Mouse (Mus musculus) ES-E14 (cell line): ENCODE measurements around the gene Gprin2. TPM values are rescaled to one million over a fixed set of nuclear protein-coding genes. Genes with fewer than 3 reads are reported as not detected.

Experiments used
- DNase-seq: peaks from one replicate; pipeline ENCODE4 v3.0.0-alpha.2; 2013; ENCODE audit warnings: low read depth, low spot score
- H3K27ac ChIP-seq: 2 replicates; pipeline ENCODE4 v1.5.1; 2012; ENCODE audit warnings: low read depth, mild to moderate bottlenecking, low read length, moderate library complexity, mixed read lengths; ENCODE audit not compliant: poor library complexity, insufficient read depth, severe bottlenecking
- H3K36me3 ChIP-seq: 2 replicates; pipeline ENCODE4 v1.6.1; 2012; ENCODE audit warnings: mild to moderate bottlenecking, low read length, moderate library complexity, mixed read lengths; ENCODE audit not compliant: control insufficient read depth, poor library complexity, insufficient read depth, severe bottlenecking
- H3K4me1 ChIP-seq, 2 experiments: fragments of 150-350 bp in 1 of 2; sonication (generic) in 1 of 2; 2 replicates each; pipeline ENCODE4 v1.6.1; 2012; ENCODE audit warnings: low read length in 2 of 2, mild to moderate bottlenecking in 1 of 2, mixed read lengths in 1 of 2; ENCODE audit not compliant: control insufficient read depth in 2 of 2, insufficient read depth in 2 of 2, poor library complexity in 1 of 2
- H3K4me3 ChIP-seq, 2 experiments: fragments of 150-350 bp in 1 of 2; sonication (generic) in 1 of 2; 2 replicates each; pipeline ENCODE4 v1.5.1; 2012; ENCODE audit warnings: low read length in 2 of 2, low read depth in 1 of 2, mild to moderate bottlenecking in 1 of 2, mixed read lengths in 1 of 2; ENCODE audit not compliant: insufficient read depth in 1 of 2, poor library complexity in 1 of 2, severe bottlenecking in 1 of 2
- H3K9ac ChIP-seq: 2 replicates; pipeline ENCODE4 v1.6.1; 2012; ENCODE audit warnings: low read depth, mild to moderate bottlenecking, low read length, mixed read lengths; ENCODE audit not compliant: poor library complexity, insufficient read depth, severe bottlenecking
- H3K9me3 ChIP-seq: fragments of 150-350 bp; sonication (generic); 2 replicates; pipeline ENCODE4 v1.6.1; 2012; ENCODE audit warnings: low read depth, mild to moderate bottlenecking, low read length; ENCODE audit not compliant: control insufficient read depth, insufficient read depth
- CHD2 ChIP-seq: IDR thresholded peaks from 2 replicates; pipeline ENCODE4 v1.6.1; 2014; ENCODE audit warnings: mild to moderate bottlenecking, low read depth, low read length, inconsistent platforms
- HCFC1 ChIP-seq: IDR thresholded peaks from 2 replicates; pipeline ENCODE4 v1.6.1; 2012; ENCODE audit warnings: low read length, inconsistent platforms, borderline replicate concordance; ENCODE audit not compliant: insufficient read depth
- MAFK ChIP-seq: IDR thresholded peaks from 2 replicates; pipeline ENCODE4 v1.6.1; 2014; ENCODE audit warnings: mild to moderate bottlenecking, low read depth, low read length, inconsistent platforms; ENCODE audit not compliant: insufficient read depth
- ZC3H11A ChIP-seq: IDR thresholded peaks from 2 replicates; pipeline ENCODE4 v1.6.1; 2012; ENCODE audit warnings: low read depth, mild to moderate bottlenecking, inconsistent platforms, low read length, borderline replicate concordance
- ZNF384 ChIP-seq: IDR thresholded peaks from 2 replicates; pipeline ENCODE4 v1.6.1; 2012; ENCODE audit warnings: low read depth, low read length, inconsistent platforms
- in situ Hi-C, 2 experiments: fragments of 600-800 bp; cut with MboI; formaldehyde crosslinking; loops; one replicate each; pipeline ENCODE4 v1.15.1; 2025; ENCODE audit warnings: low sequenced_read_pairs in 2 of 2, inconsistent platforms in 1 of 2; ENCODE audit not compliant: unreplicated experiment in 2 of 2
- total RNA-seq: library from RNA; depleted of rRNA; stranded (reverse); fragments of 300-350 nt; gene quantifications from 2 replicates; pipeline ENCODE4 v1.2.3, GENCODE M21; 2012

Gene Gprin2
- total RNA-seq, 1 experiment: 0.58 TPM

GRCm38 (mm10) chr14:34215451-34216127, 14.1 kb upstream of the Gprin2 start:
- TF ChIP-seq MAFK (no peak), HCFC1 (no peak), ZC3H11A (no peak), ZNF384 (no peak), CHD2 (no peak)
- no peak overlapping the region for H3K27ac ChIP-seq
- no peak overlapping the region for H3K4me3 ChIP-seq
- DNase-seq: no peak
- H3K36me3 ChIP-seq: no peaks in the 10 kb centered on the region
- no peak overlapping the region for H3K9ac ChIP-seq
- H3K9me3 ChIP-seq: no peaks in the 10 kb centered on the region
- H3K4me1 ChIP-seq: no peaks in the 10 kb centered on the region
- in situ Hi-C loops: no loop called here

GRCm38 (mm10) chr14:34209942-34210341, 8.5 kb upstream of the Gprin2 start:
- in situ Hi-C loops: no loop called here
- TF ChIP-seq ZC3H11A (no peak), MAFK (no peak), CHD2 (no peak), ZNF384 (no peak), HCFC1 (no peak)
- Histone ChIP-seq H3K9me3 (no peaks in the 10 kb centered on the region), H3K4me1 (no peaks in the 10 kb centered on the region), H3K36me3 (no peaks in the 10 kb centered on the region), H3K4me3 (no peak overlapping the region), H3K9ac (no peak overlapping the region), H3K27ac (no peak overlapping the region)
- no peak for DNase-seq

GRCm38 (mm10) chr14:34209080-34209479, 7.6 kb upstream of the Gprin2 start:
- Histone ChIP-seq H3K4me1 (no peaks in the 10 kb centered on the region), H3K36me3 (no peaks in the 10 kb centered on the region), H3K9ac (no peak overlapping the region), H3K9me3 (no peaks in the 10 kb centered on the region), H3K4me3 (no peak overlapping the region), H3K27ac (no peak overlapping the region)
- in situ Hi-C loops: no loop called here
- TF ChIP-seq CHD2 (no peak), ZC3H11A (no peak), MAFK (no peak), HCFC1 (no peak), ZNF384 (no peak)
- no peak for DNase-seq

- TF ChIP-seq MAFK (no peak), ZC3H11A (0 out of 2 replicates have a peak, but pooled peaks have one; percentile 10)
- no peak overlapping the region for H3K9ac ChIP-seq
- no peaks in the 10 kb centered on the region for H3K36me3 ChIP-seq
- no peak overlapping the region for H3K4me3 ChIP-seq
- no peak for DNase-seq
- H3K9me3 ChIP-seq: no peaks in the 10 kb centered on the region
- no peak overlapping the region for H3K27ac ChIP-seq
- no peaks in the 10 kb centered on the region for H3K4me1 ChIP-seq
- in situ Hi-C loops: no loop called here
Observed at GRCm38 (mm10) chr14:34208651-34209050, 7.2 kb upstream of the Gprin2 start.

GRCm38 (mm10) chr14:34207996-34208395, 6.5 kb upstream of the Gprin2 start:
- Histone ChIP-seq H3K4me3 (no peak overlapping the region), H3K9ac (no peak overlapping the region), H3K9me3 (no peaks in the 10 kb centered on the region), H3K36me3 (no peaks in the 10 kb centered on the region), H3K27ac (no peak overlapping the region), H3K4me1 (no peaks in the 10 kb centered on the region)
- in situ Hi-C loops: no loop called here
- DNase-seq: no peak
- TF ChIP-seq MAFK: no peak
